Mouse (Mus musculus) erythroblast, embryonic 14.5 days (primary cell): ENCODE data around the gene Isca2. TPM values are rescaled to one million over a fixed set of nuclear protein-coding genes. Genes with fewer than 3 reads are reported as not detected.

Experiments used
- H3K27me3 ChIP-seq: 2 replicates; pipeline ENCODE4 v1.6.1; 2012; ENCODE audit warnings: inconsistent platforms; ENCODE audit not compliant: control insufficient read depth
- H3K36me3 ChIP-seq: 2 replicates; pipeline ENCODE4 v1.6.1; 2012; ENCODE audit warnings: mild to moderate bottlenecking, inconsistent platforms; ENCODE audit not compliant: control insufficient read depth
- H3K4me1 ChIP-seq: 2 replicates; pipeline ENCODE4 v1.6.1; 2012; ENCODE audit warnings: inconsistent platforms; ENCODE audit not compliant: control insufficient read depth
- H3K4me3 ChIP-seq: replicated peaks from 2 replicates; pipeline ENCODE3; 2012; ENCODE audit warnings: moderate library complexity, mild to moderate bottlenecking, inconsistent platforms
- H3K9me3 ChIP-seq: 2 replicates; pipeline ENCODE4 v1.6.1; 2012; ENCODE audit warnings: low read length, inconsistent platforms, mixed read lengths; ENCODE audit not compliant: control insufficient read depth
- GATA1 ChIP-seq: IDR thresholded peaks from 2 replicates; pipeline ENCODE4 v1.6.1; 2012; ENCODE audit warnings: low read length, inconsistent platforms, mixed read lengths
- TAL1 ChIP-seq: IDR thresholded peaks from 3 replicates; pipeline ENCODE4 v1.6.1; 2012; ENCODE audit warnings: low read length, inconsistent platforms, mixed read lengths
- polyA plus RNA-seq: library from polyadenylated mRNA; stranded (reverse); fragments of >175 nt; gene quantifications from 2 replicates; pipeline ENCODE4 v1.2.3, GENCODE M21; 2012

Gene Isca2
- polyA plus RNA-seq, 1 experiment, result 10.3 TPM

- TF ChIP-seq TAL1 (no peak), GATA1 (no peak)
- peaks cover 5% of the 10 kb centered on the region for H3K36me3 ChIP-seq
- H3K4me3 ChIP-seq, result no peak overlapping the region
- H3K9me3 ChIP-seq, result no peaks in the 10 kb centered on the region
- H3K27me3 ChIP-seq, result peaks cover 19% of the 10 kb centered on the region
- H3K4me1 ChIP-seq, result no peaks in the 10 kb centered on the region
Observed at GRCm38 (mm10) chr12:84750661-84751060, 22.4 kb upstream of the Isca2 start.

DNA sequence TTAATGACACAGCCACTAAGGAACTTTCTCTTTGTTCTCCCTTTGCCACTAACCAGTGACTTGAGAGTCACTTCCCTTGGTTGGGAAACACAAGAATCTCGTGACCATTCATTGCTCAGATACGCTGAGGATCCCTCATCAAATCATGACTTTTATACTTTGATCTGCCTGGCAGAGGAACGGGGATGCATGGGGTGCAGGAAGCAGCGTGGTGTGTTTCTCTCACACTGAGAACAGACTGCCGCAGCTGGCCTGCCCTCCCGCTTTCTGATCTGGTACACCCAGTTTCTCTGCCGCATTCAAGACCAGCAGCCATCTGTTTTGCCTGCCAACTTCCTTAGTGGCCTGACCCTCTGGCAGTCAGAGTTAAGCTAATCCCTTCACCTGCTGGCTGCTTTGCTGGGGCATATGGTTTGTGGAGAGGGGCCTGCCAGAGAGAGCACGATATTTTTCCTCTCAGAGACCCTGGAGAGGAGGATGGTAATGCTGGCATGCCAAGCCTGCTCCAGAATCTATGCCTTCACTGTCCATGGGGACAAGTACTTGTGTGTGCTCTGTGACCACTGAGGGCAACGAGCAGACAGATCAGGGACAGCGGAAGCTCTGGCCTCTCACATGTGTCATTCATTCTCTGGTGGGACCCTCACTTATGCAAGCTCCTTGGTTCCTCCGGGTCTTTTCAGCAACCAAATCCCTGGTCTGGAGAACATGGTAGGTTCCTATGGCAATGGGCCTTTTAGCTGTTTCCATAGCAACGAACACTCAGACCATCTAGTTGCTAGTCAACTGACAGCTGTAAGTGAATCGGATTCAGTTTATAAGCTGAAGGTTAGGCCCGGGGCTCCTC is 20.7 kb upstream of the Isca2 start:
- peaks cover 20% of the 10 kb centered on the region for H3K36me3 ChIP-seq
- peaks cover 15% of the 10 kb centered on the region for H3K27me3 ChIP-seq
- H3K4me3 ChIP-seq, result no peak overlapping the region
- no peaks in the 10 kb centered on the region for H3K4me1 ChIP-seq
- TF ChIP-seq TAL1 (no peak), GATA1 (no peak)
- H3K9me3 ChIP-seq, result no peaks in the 10 kb centered on the region

DNA sequence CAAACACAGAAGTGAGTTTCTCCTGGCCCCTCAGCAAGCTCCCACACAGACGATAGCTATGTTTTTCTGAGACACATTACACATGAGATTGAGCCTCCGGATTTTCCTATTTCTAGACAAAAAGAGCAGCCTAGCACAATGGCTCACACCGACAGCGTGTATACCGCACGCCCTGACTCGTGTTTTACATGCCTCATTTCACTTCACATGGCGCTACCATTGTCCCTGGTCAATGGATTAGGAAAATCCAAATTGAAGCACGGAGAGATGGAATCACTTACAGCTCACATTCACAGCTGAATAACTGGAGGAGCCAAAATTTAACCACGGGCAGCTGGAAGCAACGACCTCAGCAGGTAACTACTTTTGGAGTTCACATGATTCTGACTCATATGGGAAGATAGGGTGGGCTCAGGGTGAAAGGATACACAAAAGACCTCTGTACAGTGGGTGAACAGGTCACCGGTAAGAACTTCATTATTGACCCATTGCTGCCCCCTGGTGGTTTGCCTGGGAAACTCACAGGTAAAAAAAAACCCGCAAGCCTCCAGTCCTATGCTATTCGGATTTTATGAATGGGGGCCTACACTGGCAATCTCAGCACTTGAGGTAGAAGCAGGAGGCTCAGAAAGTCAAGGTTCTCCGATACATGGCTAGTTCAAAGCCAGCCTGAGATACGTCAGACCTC is 17.9 kb upstream of the Isca2 start:
- TF ChIP-seq GATA1 (no peak), TAL1 (no peak)
- H3K4me1 ChIP-seq, result peaks cover 2% of the 10 kb centered on the region
- H3K9me3 ChIP-seq, result no peaks in the 10 kb centered on the region
- no peak overlapping the region for H3K4me3 ChIP-seq
- peaks cover 12% of the 10 kb centered on the region for H3K27me3 ChIP-seq
- H3K36me3 ChIP-seq, result peaks cover 41% of the 10 kb centered on the region

- Histone ChIP-seq H3K4me1 (peaks cover 2% of the 10 kb centered on the region), H3K36me3 (peaks cover 50% of the 10 kb centered on the region), H3K4me3 (no peak overlapping the region), H3K9me3 (no peaks in the 10 kb centered on the region), H3K27me3 (peaks cover 6% of the 10 kb centered on the region; the same call in 1 of the 2 replicates)
- TF ChIP-seq GATA1, result no peak
- no peak for TF ChIP-seq TAL1
Observed at GRCm38 (mm10) chr12:84756016-84756415, 17.0 kb upstream of the Isca2 start.

- Histone ChIP-seq H3K4me1 (peaks cover 2% of the 10 kb centered on the region), H3K27me3 (no peaks in the 10 kb centered on the region), H3K4me3 (no peak overlapping the region), H3K36me3 (peaks cover 65% of the 10 kb centered on the region), H3K9me3 (no peaks in the 10 kb centered on the region)
- no peak for TF ChIP-seq GATA1
- TF ChIP-seq TAL1, result no peak
Observed at GRCm38 (mm10) chr12:84759063-84759462, 14.0 kb upstream of the Isca2 start.

DNA sequence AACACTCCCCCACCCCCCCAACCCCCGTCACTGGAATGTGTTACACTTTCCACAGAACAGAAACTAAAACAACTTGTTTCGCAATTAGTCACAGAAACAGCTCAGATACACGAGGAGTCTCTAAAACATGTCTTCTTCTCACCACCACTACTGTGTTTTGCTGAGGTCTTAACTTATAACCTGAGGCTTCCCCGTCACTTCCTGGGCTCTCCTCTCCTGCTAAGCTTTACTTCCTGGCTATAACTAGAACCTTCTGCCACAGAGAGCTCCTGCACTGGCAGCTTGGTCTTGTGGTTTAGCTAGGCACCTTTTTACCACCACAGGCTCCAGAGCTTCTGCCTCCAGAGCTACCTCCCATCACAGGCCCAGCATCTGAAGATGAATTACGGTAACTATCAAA is 10.5 kb upstream of the Isca2 start:
- H3K4me3 ChIP-seq, result no peak overlapping the region
- no peaks in the 10 kb centered on the region for H3K27me3 ChIP-seq
- peaks cover 8% of the 10 kb centered on the region for H3K4me1 ChIP-seq
- no peak for TF ChIP-seq TAL1
- TF ChIP-seq GATA1, result no peak
- H3K36me3 ChIP-seq, result peaks cover 61% of the 10 kb centered on the region
- no peaks in the 10 kb centered on the region for H3K9me3 ChIP-seq

- Histone ChIP-seq H3K27me3 (no peaks in the 10 kb centered on the region), H3K4me1 (peaks cover 5% of the 10 kb centered on the region), H3K36me3 (peaks cover 57% of the 10 kb centered on the region), H3K9me3 (no peaks in the 10 kb centered on the region), H3K4me3 (no peak overlapping the region)
- TF ChIP-seq GATA1 (no peak), TAL1 (no peak)
Observed at GRCm38 (mm10) chr12:84763577-84764218, 9.4 kb upstream of the Isca2 start.

DNA sequence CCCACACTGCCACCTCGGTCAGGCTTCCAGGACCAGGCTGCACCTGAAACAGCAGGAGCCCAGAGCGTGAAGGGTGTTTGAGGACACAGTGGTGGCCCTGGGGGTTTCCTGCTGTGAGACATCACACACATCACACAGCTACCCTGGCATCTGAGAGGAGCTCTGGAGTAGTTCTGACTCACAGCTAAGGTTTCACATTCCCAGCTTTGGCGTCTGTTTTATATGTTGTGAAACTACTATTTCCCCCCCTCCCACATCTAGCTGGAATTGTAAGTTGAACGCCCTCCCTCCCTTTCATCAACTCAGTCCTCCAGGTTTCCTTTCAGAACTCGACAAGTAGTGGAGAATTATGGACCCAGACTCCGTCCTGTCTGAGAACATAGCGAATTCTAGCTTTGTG is 8.3 kb upstream of the Isca2 start:
- TF ChIP-seq GATA1 (no peak), TAL1 (no peak)
- Histone ChIP-seq H3K36me3 (peaks cover 58% of the 10 kb centered on the region), H3K4me1 (peaks cover 8% of the 10 kb centered on the region)

DNA sequence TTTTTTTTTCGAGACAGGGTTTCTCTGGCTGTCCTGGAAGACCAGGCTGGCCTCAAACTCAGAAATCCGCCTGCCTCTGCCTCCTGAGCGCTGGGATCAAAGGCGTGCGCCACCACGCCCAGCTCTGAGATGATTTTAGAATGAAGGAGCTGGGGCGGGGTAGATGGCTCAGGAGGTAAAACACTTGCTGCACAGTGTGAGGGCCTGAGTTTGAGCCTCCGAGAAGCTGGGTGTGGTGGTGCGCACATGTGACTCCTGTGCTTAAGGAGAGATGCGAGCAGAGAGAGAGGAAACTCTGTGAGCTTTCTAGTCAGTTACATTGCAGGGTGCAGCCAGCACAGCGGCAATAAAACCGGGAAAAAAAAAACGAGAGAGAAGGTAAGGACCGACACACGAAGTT is 7.5 kb upstream of the Isca2 start:
- TF ChIP-seq GATA1, result no peak
- Histone ChIP-seq H3K27me3 (no peaks in the 10 kb centered on the region), H3K4me1 (peaks cover 11% of the 10 kb centered on the region), H3K4me3 (no peak overlapping the region), H3K9me3 (no peaks in the 10 kb centered on the region), H3K36me3 (peaks cover 54% of the 10 kb centered on the region)

More for the DNA sequence above, 8.3 kb upstream of the Isca2 start:
- Histone ChIP-seq H3K9me3 (no peaks in the 10 kb centered on the region), H3K27me3 (no peaks in the 10 kb centered on the region), H3K4me3 (no peak overlapping the region)
